Mouse (Mus musculus): ENCODE results near the gene Osbpl10.

Gene Osbpl10

DNA sequence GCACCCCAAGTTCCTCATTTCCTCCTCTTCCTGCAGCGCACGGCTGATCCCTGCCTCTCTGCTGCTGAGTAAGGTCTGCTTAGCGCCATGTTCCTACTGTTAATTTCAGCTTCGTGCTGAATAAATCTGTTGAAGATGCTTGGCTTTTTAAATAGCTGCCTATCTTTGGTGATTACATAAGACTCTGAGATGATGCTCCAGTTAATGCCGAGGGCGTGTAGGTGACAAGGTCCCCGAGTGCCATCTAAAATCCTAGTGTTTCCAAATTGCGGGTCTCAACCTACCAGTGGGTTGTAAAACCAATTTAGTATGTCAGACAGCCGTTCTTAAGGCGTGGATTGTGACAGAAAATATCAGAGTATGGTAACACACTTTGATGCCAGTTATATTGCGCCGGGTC lies 232.2 kb downstream of the Osbpl10 start:
- no peak for ATAC-seq (ENCODE audit: insufficient number of reproducible peaks, low FRiP score, low TSS enrichment)

DNA sequence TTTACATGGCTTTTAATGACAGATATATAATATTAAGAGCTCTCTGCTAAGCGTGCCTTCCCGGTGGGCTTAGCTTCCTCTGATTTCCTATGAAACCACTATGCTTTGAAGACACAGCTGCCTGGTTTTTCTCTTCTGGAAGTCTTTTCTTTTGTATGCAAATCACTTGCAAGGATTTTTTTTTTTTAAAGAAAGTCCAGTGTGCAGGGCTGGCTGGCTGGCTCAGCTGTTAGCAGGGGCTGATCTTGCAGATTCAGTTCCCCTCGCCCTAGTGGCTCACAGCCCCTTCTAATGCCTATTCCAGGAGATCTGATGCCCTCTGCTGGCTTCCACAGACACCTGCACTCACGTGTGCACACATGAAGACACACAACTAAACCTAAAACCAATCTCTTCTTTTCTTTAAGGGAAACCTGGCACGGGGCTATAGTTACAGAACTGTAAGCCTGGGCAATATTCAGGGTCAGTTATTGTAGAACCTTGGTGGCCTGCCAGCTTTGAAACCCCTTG lies 235.4 kb downstream of the Osbpl10 start:
- no peak for ATAC-seq (ENCODE audit: insufficient number of reproducible peaks, low FRiP score, low TSS enrichment)

DNA sequence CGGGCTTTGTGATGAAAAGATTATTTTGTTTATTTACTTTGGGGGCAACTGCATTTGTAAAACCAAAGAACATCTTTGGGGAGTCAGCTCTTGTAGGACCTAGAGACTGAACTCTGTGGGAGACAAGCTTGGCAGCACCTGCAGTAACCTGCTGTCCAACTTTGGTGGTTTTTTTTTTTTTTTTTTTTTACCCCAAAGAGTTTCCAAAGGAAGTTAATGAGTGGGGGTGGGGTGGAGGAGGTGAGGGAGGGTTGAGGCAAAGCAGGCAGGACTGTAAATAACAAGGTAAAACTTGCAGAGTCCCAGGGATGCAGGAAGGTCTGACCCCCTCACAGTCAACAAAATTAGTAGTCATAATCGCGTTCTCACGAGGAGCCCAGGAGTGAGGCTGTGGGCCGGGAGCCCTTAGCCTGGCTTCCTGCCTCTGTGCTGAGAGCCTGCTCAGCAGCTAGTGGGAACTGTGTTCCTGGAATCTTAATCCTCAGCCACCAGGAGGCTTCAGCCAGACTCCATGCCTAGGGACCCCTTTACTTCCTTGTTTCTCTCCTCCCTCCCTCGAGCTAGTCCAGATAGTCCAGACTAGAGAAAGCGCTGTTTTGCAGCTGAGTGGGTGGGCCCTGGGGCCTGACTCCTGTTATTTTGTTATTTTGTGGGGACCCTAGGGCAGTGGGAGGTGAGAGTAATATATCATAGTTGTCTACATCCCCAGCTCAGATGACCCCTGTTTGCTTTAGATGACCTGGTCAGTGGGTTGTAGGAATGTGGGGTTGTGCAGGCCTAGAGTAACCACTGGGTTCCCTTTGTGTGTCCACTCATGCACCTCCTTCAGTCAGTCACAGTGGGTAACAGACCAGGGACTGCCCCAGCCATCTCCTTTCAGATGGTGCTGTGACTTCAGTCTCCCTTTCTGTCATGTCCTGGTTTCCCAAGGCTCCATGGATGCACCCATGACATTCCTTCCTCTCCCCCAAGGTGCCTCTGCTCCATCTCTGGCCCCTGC lies 236.5 kb downstream of the Osbpl10 start:
- no peak for ATAC-seq (ENCODE audit: insufficient number of reproducible peaks, low FRiP score, low TSS enrichment)

DNA sequence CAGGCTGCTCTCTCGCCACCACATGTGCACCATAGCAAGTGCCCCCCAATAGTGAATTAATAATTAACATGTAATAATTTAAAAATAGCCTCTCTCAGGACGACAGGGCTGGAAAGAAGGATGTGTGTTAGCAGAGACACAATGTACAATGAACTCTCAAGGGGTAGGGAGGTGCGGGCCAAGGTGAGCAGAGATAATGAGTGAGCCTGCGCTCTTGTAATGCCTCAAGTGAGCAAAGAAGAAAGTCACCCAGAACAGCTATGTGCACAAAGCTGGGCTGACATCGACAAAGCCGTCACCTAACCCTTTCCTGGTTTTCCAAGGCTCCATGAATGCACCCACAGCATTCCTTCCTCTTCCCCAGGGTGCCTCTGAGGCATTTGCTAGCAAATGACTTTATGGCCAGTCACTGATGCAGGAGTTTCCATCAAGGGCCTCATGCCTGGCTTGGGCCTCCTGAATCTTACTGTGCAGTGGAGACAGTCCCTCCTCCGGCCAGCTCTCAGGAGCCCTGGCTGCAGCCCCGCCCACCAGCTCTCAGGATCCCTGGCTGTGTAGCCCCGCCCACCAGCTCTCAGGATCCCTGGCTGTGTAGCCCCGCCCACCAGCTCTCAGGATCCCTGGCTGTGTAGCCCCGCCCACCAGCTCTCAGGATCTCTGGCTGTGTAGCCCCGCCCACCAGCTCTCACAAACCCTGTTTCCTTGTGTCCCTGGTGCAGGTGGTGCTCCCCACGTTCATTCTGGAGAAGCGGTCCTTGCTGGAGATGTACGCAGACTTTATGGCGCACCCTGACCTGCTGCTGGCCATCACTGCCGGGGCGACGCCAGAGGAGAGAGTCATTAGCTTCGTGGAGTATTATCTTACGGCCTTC lies 237.7 kb downstream of the Osbpl10 start:
- no peak for ATAC-seq (ENCODE audit: insufficient number of reproducible peaks, low FRiP score, low TSS enrichment)

DNA sequence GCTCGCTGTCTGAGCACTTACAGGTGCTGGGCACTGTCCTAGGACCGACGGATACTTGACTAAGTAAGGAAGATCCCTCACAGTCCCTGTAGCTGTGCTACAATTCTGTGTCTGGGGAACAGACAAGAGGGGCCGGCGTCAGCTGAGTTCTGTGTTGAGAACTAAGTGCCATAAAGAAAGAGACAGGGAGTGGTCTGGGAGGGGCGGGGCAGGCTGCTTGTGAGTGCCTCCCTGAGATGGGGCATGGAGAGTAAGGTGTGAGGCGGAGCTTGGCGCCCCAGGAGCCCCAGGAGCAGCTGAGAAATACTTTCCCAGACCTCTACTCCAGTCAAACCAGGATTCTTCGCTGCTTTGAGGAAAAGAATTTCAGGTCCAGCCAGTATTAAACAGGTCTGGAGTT lies 239.6 kb downstream of the Osbpl10 start:
- ATAC-seq (ENCODE audit: insufficient number of reproducible peaks, low FRiP score, low TSS enrichment) = no peak

DNA sequence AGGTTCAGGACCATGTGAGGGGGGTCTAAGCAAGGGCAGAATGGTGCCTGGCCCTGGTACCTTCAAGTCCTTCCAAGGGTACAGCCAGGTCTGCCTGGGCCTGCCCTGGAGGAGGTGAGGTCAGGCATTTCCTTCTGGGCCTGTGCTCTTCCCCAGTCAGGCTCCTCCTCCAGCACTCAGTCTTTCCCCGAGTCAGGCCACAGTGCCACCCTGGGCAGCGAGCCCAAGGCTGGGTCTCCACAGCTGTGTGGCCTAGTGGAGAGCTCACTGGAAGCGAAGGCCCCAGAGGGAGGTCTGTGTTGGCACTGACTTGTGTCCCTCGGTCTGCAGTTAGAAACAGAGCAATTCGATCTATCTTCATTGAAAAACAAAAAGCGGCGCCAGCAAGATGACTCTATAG lies 242.1 kb downstream of the Osbpl10 start:
- ATAC-seq (ENCODE audit: insufficient number of reproducible peaks, low FRiP score, low TSS enrichment) = no peak

DNA sequence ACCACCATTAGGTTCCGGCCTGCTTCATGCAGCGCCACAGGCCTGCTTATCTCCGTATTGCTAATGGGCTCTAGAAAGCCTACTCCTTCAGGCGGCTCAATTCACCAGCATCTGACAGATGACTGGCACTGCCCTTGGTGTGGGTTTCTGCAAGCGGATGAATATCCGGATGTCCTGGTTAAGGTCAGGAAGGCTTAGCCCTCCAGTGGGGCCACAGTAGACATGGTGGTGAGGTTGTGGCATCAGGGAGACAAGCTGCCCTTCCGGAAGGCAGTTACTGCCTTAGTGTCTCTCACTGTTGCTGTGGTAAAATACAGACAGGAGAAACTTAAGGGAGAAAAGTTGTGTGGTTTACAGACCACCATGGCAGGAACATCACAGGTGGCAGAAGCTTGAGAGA lies 242.9 kb downstream of the Osbpl10 start:
- no peak for ATAC-seq (ENCODE audit: insufficient number of reproducible peaks, low FRiP score, low TSS enrichment)

DNA sequence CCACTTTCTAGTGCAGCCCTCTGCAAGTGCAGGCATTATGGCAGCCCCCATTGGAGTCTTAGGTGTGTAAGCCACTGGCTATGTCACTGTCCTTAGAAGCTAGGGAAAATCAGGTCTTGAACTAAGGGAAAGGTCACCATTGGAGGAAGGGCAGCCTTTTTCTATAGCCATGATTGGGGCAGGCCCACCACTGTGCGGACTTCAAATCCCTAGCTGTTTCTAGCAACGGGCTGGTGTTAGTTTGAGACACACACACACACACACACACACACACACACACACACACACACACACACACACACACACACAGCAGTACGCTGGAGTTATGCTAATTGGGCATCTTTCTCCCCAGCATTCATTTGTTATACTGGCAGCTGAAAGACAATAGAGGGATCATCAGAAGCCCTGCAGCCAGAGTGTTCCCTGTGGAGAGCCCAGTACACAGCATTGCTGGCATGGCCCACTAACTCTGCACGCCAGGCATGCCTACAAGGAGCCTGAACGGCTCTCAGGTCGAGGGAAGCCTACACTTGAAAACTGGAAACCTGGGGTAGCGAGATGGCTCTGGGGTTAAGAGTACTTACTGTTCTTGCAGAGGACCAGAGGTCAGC lies 246.5 kb downstream of the Osbpl10 start:
- no peak for ATAC-seq (ENCODE audit: insufficient number of reproducible peaks, low FRiP score, low TSS enrichment)

DNA sequence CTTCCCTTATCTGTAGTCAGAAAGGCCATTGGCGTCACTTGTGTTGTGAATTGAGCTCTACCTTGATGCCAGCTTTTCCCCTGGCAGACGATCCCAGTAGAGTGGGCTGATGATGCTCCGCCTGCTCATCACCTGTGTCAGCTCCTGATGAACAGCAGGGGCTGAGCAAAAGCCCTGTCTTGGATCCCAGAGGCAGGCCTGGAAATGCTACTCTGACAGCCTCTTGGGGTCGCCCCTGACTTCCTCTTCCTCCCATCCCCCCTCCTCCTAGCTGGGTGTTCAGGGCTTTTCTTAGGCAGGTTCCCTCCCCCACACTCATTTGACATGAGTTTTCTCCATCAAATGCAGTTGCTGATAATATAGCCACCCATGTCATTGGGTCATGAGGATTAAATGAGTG lies 250.8 kb downstream of the Osbpl10 start:
- ATAC-seq (ENCODE audit: insufficient number of reproducible peaks, low FRiP score, low TSS enrichment) = no peak

DNA sequence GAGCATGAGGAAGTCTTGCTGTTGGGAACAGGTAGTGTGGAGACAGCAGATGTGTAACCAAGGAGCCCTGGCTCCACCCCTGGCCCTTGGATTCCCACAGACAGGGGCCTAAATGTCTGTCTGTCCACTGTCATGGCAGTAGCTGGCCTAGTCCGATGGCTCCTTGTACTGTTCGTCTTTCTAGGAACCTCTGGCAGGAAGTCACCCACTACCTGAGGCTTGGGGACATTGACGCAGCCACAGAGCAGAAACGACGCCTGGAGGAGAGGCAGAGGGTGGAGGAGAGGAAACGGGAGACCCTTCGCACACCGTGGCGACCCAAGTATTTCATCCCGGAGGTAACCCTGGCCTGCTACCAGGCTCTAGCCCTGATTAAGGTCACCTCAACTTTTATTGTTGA lies 251.3 kb downstream of the Osbpl10 start:
- ATAC-seq (ENCODE audit: insufficient number of reproducible peaks, low FRiP score, low TSS enrichment) = no peak

DNA sequence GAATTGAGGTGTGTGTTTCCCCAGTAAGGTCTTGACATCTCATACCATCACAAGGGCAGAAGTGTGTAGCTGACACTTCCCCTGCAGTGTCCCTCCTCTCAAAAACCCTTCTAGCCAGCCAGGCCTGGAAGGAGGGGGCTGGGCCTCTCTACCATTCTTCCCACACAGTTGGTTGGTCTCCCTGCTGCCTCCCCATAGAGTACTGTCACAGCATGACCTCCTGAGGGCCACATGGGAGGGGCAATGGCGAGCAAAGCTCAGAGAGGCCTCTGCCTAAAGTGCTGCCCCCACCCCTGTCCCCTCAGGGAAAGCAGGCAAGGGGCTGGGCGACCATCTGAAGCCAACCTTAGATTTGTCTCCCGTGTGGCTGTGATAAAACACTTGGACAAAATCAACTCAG lies 251.8 kb downstream of the Osbpl10 start:
- no peak for ATAC-seq (ENCODE audit: insufficient number of reproducible peaks, low FRiP score, low TSS enrichment)

DNA sequence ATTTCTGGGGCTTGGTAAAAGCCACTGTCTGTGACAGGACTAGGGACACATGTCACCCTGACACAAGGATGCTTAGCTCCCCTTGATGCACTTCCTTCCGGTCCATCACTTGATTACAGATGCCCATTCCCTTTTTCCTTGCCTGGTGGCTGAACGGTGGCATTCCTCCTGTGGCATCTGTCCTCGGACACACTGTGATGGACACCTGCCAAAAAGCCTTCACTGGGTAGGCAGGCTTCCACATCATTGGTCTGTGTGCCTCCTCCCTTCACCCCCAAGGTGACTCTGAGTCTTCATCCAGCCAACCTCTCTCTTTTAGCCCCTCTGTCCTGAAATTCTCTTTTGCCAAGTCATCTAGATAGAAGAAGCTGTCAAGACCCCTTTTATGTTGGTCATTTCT lies 253.1 kb downstream of the Osbpl10 start:
- no peak for ATAC-seq (ENCODE audit: insufficient number of reproducible peaks, low FRiP score, low TSS enrichment)

DNA sequence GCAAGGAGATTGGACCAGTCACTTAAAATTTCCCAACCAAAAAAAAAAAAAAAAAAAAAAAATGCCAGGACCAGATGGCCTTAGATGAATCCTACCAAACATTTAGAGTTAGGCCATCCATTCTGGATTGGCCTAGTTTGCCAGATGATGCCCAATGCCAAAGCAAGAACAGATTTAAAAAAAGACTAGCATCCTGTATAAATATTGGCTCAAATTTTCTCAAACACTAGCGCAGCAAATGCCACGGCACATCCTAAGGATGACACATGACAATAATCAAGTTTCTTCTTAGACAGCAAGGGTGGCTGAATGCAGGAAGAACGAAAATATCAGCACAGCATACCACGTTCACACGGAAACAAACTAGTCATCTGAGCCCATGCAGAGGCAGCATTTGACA lies 255.4 kb downstream of the Osbpl10 start:
- ATAC-seq (ENCODE audit: insufficient number of reproducible peaks, low FRiP score, low TSS enrichment) = no peak

DNA sequence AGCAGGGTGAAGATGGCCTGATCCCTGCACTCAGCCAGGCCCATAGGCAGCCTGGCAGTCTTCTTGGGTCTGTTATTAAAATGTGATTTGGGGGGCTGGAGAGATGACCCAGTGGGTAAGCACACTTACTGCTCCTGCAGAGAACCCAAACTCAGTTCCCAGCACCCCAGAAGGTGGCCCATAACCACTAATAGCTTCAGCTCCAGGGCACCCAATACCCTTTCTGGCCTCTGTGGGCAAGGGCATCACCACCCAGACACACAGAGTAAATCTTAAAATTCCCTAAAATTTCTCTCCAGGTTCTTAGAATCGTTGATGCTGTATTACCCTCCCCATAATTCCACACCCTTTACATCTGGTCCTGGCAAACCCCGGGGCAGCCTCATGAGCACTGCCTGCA lies 256.2 kb downstream of the Osbpl10 start:
- ATAC-seq (ENCODE audit: insufficient number of reproducible peaks, low FRiP score, low TSS enrichment) = no peak

DNA sequence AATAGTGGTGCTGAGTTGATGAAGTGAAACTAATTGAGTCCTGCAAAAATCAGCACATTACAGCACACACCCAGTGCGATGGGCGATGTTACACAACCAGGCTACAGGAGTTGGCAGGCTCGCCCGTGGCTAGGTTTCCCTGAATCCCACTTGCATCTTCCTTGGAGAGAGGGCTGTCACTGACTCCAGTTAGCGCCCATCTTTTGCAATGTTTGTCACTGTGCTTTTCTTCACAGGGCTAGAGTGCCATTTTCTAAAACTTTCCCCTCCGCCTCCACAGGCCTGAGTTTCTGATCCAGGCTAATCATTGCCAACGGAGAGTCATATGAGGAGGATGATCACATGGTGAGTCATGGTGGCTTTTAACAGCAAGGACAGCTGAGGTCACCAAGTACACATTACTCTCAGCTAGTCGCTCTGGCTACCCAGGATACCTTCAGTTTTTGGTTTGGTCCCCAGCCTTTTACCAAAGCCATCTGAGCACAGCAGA lies 258.0 kb downstream of the Osbpl10 start:
- no peak for ATAC-seq (ENCODE audit: insufficient number of reproducible peaks, low FRiP score, low TSS enrichment)

DNA sequence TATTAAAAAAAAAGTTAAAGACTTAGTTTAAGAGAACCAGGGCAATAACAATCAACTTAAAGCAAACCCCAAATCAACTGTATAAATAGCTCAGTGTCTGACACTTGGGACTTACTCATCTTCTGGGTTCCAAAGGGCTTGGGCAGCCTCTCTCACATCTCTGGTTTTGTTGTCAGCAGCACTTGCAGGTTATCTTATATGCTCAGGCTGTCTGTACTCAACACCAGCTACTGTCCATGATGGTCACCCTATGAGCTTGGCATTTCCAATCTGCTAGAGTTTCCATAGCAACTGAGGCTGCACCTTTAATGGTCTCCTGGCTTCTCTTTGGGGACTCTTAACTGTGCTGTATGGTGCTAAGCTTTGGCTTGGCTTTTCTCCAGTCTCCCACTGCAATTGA lies 259.6 kb downstream of the Osbpl10 start:
- no peak for ATAC-seq (ENCODE audit: insufficient number of reproducible peaks, low FRiP score, low TSS enrichment)

DNA sequence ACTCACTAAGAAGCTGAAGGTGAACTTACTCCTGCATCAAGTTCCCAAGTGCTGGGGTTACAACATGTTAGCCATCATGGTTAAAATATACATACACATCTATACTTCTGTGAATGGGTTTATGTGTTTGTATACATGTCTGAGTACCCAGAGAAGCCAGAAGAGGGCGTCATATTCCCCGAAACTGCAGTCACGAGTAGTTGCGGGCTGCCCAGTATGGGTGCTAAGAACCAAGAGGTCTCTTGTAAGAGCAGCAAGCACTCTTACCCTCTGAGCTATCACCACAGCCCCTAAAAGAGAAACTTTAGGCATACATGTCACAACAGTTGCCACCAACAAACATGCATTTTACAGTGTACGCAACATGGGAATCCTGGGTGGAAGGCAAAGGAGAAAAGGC lies 261.5 kb downstream of the Osbpl10 start:
- no peak for ATAC-seq (ENCODE audit: insufficient number of reproducible peaks, low FRiP score, low TSS enrichment)

DNA sequence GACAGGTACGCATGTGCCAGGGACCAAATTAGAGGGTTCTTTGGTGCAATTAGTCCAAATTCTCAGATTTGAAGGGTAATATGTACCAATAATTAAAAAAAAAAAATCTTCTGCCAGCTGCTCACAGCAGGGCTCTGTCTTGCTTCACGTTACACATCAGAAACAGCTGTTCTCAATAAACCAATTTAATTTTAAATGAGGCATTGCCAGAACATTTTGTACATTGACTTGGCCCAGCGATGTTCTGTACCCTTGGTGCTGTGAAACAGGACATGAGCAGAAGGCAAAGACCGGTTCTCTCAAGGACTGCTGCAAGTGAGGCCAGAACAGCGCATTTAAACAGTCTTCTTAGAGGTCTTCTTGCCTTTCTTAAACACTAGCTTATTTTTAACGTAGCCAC lies 265.3 kb downstream of the Osbpl10 start:
- ATAC-seq (ENCODE audit: insufficient number of reproducible peaks, low FRiP score, low TSS enrichment) = no peak

DNA sequence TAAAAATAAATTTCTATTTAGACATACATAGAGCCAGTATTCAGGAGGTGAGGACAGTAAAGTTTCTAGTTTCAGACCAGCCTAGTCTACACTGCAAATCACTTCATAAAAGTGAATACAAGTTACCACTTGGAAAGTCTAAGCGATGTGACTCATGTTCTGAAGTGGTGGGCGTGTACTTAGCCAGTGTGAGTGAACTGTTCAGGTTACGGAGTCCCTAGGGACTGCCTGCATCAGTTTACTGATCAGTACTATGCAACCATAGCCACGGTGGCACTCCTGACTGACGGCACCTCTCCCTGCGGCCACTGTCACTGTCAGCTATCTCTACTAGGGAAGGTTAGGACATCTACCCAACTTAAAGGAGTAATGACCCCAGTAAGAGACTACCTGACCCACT lies 266.7 kb downstream of the Osbpl10 start:
- no peak for ATAC-seq (ENCODE audit: insufficient number of reproducible peaks, low FRiP score, low TSS enrichment)

DNA sequence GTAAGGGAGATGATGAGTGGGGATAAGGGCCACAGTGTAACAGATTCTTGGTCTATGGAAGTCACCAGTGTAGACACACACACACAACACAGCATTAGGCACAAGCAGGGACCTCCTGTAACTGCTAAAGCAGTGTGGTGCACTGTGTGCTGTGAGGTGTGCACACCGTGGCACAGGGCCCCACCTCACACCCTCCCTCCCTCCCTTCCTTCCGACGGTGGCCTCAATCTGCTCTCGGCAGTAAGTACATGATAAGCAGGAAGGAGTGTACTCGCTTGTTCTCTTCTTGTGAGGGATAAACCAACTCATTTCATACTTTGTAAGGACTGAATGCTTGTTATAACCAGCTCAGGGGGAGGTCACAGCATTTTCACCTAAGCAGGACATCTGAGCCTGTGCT lies 270.8 kb downstream of the Osbpl10 start:
- no peak for ATAC-seq (ENCODE audit: insufficient number of reproducible peaks, low FRiP score, low TSS enrichment)

Data from cerebellum, adult (tissue).